Mouse (Mus musculus): ENCODE measurements around the gene Iah1.

Gene Iah1

GRCm38 (mm10) chr12:21315923-21316868 is at the start of gene Iah1:
Gene Iah1, plus strand, starts transcription at chr12:21316389.
- DNase-seq (ENCODE audit: low read depth, low spot score): peak; percentile 63

GRCm38 (mm10) chr12:21266784-21267098 is 49.4 kb upstream of the Iah1 start:
- DNase-seq (ENCODE audit: low read depth, low spot score): no peak

- no peak for DNase-seq (ENCODE audit: low read depth, low spot score)
These were observed 48.0 kb upstream of the Iah1 start for GRCm38 (mm10) chr12:21268083-21268616.

- no peak for DNase-seq (ENCODE audit: low read depth, low spot score)
These were observed 41.7 kb upstream of the Iah1 start for GRCm38 (mm10) chr12:21274446-21274845.

- DNase-seq (ENCODE audit: low read depth, low spot score): no peak
These were observed 38.8 kb upstream of the Iah1 start for GRCm38 (mm10) chr12:21277352-21277864.

- DNase-seq (ENCODE audit: low read depth, low spot score): no peak
These were observed 31.3 kb upstream of the Iah1 start, which contains the start of gene Cpsf3 for GRCm38 (mm10) chr12:21284761-21285441. Gene Cpsf3, plus strand, starts transcription at chr12:21285391.

- peak; percentile 48 for DNase-seq (ENCODE audit: low read depth, low spot score)
These were observed 30.5 kb upstream of the Iah1 start for GRCm38 (mm10) chr12:21285508-21286242.

- DNase-seq (ENCODE audit: low read depth, low spot score): peak; percentile 99
These were observed 30.0 kb upstream of the Iah1 start, which contains the start of gene Itgb1bp1 for GRCm38 (mm10) chr12:21286243-21286622. Gene Itgb1bp1, minus strand, starts transcription at chr12:21286284.

GRCm38 (mm10) chr12:21286712-21287650 is 29.2 kb upstream of the Iah1 start:
- DNase-seq (ENCODE audit: low read depth, low spot score): peak; percentile 6

GRCm38 (mm10) chr12:21288716-21289395 is 27.3 kb upstream of the Iah1 start:
- DNase-seq (ENCODE audit: low read depth, low spot score): no peak

GRCm38 (mm10) chr12:21289651-21290050 is 26.5 kb upstream of the Iah1 start:
- no peak for DNase-seq (ENCODE audit: low read depth, low spot score)

- DNase-seq (ENCODE audit: low read depth, low spot score): no peak
These were observed 17.3 kb upstream of the Iah1 start for GRCm38 (mm10) chr12:21298856-21299255.

- DNase-seq (ENCODE audit: low read depth, low spot score): no peak
These were observed 14.9 kb upstream of the Iah1 start for GRCm38 (mm10) chr12:21301324-21301723.

GRCm38 (mm10) chr12:21301932-21302331 is 14.3 kb upstream of the Iah1 start:
- no peak for DNase-seq (ENCODE audit: low read depth, low spot score)

- DNase-seq (ENCODE audit: low read depth, low spot score): no peak
These were observed 13.8 kb upstream of the Iah1 start for GRCm38 (mm10) chr12:21302361-21302783.

GRCm38 (mm10) chr12:21305741-21306140 is 10.4 kb upstream of the Iah1 start:
- DNase-seq (ENCODE audit: low read depth, low spot score): no peak

- no peak for DNase-seq (ENCODE audit: low read depth, low spot score)
These were observed 9.5 kb upstream of the Iah1 start for GRCm38 (mm10) chr12:21306721-21307120.

- no peak for DNase-seq (ENCODE audit: low read depth, low spot score)
These were observed 4.0 kb upstream of the Iah1 start for GRCm38 (mm10) chr12:21312201-21312600.

GRCm38 (mm10) chr12:21316869-21317265 is 678 bp downstream of the Iah1 start:
- no peak for DNase-seq (ENCODE audit: low read depth, low spot score)
